Mouse (Mus musculus): ENCODE measurements around the gene Mmp9. TPM values are rescaled to one million over a fixed set of nuclear protein-coding genes. Genes with fewer than 3 reads are reported as not detected.

Gene Mmp9
- polyA plus RNA-seq, 1 experiment, result 1.1 TPM

DNA sequence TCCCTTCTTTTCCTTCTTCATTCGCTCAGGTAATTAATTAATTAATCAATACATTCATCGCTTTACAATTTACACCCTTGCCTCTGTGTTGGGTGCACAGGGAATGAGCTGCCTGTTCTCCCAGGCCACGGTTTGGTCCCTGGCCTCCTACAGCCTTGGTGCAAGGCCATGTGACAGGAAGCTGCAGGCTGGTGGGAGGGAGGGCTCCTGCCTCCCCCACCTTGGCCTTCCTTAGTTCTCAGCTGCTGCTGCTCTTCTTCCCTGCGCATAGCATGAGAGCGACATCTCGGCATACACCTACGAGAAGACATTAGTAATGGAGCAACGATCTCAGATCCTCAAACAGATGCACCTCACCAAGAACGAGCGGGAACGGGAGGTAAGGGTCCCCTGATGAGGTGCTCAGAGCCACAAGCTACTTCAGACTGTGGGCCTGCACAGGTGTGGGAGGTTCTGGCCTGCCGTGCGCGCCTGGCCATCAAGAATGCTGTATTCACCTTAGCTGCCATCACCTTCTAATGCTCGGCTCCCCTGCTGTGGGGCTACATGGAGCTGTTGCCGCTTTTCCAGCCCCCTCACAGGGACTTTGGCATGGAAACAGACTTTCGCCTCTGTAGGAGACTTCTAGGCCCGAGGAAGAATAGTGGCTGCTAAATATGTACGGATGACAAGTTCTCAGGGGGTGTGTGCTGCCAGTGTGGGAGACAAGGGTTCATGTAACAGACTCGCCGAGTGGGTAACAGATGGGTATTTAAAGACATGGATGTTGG lies 54.3 kb downstream of the Mmp9 start:
- Histone ChIP-seq H3K27me3 (ENCODE audit: control insufficient read depth, insufficient read depth, insufficient read length) (peaks cover 16% of the 10 kb centered on the region), H3K4me3 (ENCODE audit: insufficient read depth, poor library complexity, severe bottlenecking) (no peak overlapping the region), H3K36me3 (ENCODE audit: control insufficient read depth, insufficient read depth) (peaks cover 8% of the 10 kb centered on the region), H3K79me3 (ENCODE audit: low read depth) (no peaks in the 10 kb centered on the region), H3ac (ENCODE audit: control insufficient read depth, insufficient read length, low read depth) (no peak overlapping the region), H3K79me2 (ENCODE audit: control insufficient read depth, insufficient read depth) (no peaks in the 10 kb centered on the region)
- no peak for TF ChIP-seq MAX (IDR thresholded peaks at IDR 0.05)
- TF ChIP-seq CEBPB (IDR thresholded peaks at IDR 0.05; ENCODE audit: low read depth), result no peak
- TF ChIP-seq FOSL1 (IDR thresholded peaks at IDR 0.05; ENCODE audit: insufficient read depth, low read length, poor library complexity, severe bottlenecking), result no peak
- TF ChIP-seq MYOD1 (IDR thresholded peaks at IDR 0.05; ENCODE audit: control insufficient read depth, insufficient read length, low read depth), result no peak
- no peak for TF ChIP-seq MYOG (IDR thresholded peaks at IDR 0.05; ENCODE audit: control insufficient read depth, extremely low read depth, insufficient read length)
- no peak for TF ChIP-seq USF1 (IDR thresholded peaks at IDR 0.05; ENCODE audit: low read depth)
- TF ChIP-seq CTCF (IDR thresholded peaks at IDR 0.05; ENCODE audit: control insufficient read depth, insufficient read depth, insufficient read length), result no peak

DNA sequence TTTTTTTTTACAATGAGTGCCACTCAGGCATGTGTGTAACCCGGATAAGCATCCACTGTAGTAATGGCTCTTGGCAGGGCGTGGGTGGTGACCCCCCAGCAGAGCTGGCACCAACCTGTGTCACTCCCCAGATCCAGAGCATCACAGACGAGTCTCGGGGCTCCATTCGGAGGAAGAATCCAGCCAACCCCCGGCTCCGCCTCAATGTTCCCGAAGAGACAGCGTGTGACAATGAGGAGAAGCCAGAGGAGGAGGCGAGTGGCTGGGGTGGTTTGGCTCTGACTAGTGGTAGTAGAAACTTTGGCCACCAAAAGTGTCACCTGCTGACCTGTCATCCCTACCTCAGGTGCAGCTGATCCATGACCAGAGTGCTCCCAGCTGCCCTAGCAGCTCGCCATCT lies 55.4 kb downstream of the Mmp9 start:
- H3K36me3 ChIP-seq (ENCODE audit: control insufficient read depth, insufficient read depth), result peaks cover 18% of the 10 kb centered on the region
- no peaks in the 10 kb centered on the region for H3K79me3 ChIP-seq (ENCODE audit: low read depth)
- no peak overlapping the region for H3ac ChIP-seq (ENCODE audit: control insufficient read depth, insufficient read length, low read depth)
- no peaks in the 10 kb centered on the region for H3K79me2 ChIP-seq (ENCODE audit: control insufficient read depth, insufficient read depth)
- TF ChIP-seq CTCF (IDR thresholded peaks at IDR 0.05; ENCODE audit: control insufficient read depth, insufficient read depth, insufficient read length), result no peak
- TF ChIP-seq FOSL1 (IDR thresholded peaks at IDR 0.05; ENCODE audit: insufficient read depth, low read length, poor library complexity, severe bottlenecking), result no peak
- TF ChIP-seq MYOD1 (IDR thresholded peaks at IDR 0.05; ENCODE audit: control insufficient read depth, insufficient read length, low read depth), result no peak
- no peak for TF ChIP-seq MAX (IDR thresholded peaks at IDR 0.05)
- TF ChIP-seq CEBPB (IDR thresholded peaks at IDR 0.05; ENCODE audit: low read depth), result no peak
- no peak for TF ChIP-seq MYOG (IDR thresholded peaks at IDR 0.05; ENCODE audit: control insufficient read depth, extremely low read depth, insufficient read length)
- TF ChIP-seq USF1 (IDR thresholded peaks at IDR 0.05; ENCODE audit: low read depth), result no peak
- peaks cover 5% of the 10 kb centered on the region for H3K27me3 ChIP-seq (ENCODE audit: control insufficient read depth, insufficient read depth, insufficient read length)
- no peak overlapping the region for H3K4me3 ChIP-seq (ENCODE audit: insufficient read depth, poor library complexity, severe bottlenecking)

DNA sequence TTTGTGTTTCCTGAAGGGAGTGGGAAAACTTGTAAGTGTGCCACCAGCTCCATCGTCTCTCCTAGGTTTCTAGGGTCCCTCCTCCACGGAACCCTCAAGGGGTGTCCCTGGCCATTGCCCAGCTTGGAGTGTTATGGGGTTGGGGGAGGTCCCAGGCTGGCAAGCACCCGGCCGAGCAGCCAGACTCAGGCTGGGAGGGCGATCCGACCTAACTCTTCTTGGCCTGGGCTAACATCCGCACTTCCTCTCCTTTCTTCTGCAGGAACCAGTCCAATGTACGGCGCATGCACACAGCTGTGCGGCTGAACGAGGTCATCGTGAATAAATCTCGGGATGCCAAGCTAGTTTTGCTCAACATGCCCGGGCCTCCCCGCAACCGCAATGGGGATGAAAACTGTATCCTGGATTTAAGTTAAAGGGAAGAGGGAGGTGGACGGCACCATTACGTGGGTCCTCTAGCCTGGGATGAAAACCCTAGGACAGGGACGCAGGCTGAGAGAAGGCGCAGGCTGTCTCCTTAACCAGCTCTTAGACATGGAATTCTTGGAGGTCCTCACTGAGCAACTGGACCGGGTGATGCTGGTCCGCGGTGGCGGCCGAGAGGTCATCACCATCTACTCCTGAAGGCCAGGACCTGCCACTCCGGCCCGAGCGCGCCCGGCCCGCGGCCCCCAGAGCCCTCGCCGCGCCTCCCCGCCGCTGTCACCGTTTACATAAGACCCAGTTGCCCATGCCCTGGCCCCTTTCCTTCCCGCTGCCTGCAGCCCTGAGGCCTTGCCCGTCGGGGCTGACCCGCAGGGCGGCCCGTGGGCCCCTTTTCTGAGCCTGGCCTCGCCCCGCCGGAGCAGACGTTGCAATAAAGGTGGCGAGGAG lies 56.5 kb downstream of the Mmp9 start:
- Histone ChIP-seq H3K27me3 (ENCODE audit: control insufficient read depth, insufficient read depth, insufficient read length) (no peaks in the 10 kb centered on the region), H3K79me3 (ENCODE audit: low read depth) (no peaks in the 10 kb centered on the region), H3K4me3 (ENCODE audit: insufficient read depth, poor library complexity, severe bottlenecking) (no peak overlapping the region), H3K36me3 (ENCODE audit: control insufficient read depth, insufficient read depth) (peaks cover 29% of the 10 kb centered on the region), H3K79me2 (ENCODE audit: control insufficient read depth, insufficient read depth) (no peaks in the 10 kb centered on the region), H3ac (ENCODE audit: control insufficient read depth, insufficient read length, low read depth) (no peak overlapping the region)
- TF ChIP-seq MAX (IDR thresholded peaks at IDR 0.05) (no peak), USF1 (IDR thresholded peaks at IDR 0.05; ENCODE audit: low read depth) (no peak), MYOG (IDR thresholded peaks at IDR 0.05; ENCODE audit: control insufficient read depth, extremely low read depth, insufficient read length) (no peak), FOSL1 (IDR thresholded peaks at IDR 0.05; ENCODE audit: insufficient read depth, low read length, poor library complexity, severe bottlenecking) (no peak), CEBPB (IDR thresholded peaks at IDR 0.05; ENCODE audit: low read depth) (no peak), MYOD1 (IDR thresholded peaks at IDR 0.05; ENCODE audit: control insufficient read depth, insufficient read length, low read depth) (no peak), CTCF (IDR thresholded peaks at IDR 0.05; ENCODE audit: control insufficient read depth, insufficient read depth, insufficient read length) (no peak)

DNA sequence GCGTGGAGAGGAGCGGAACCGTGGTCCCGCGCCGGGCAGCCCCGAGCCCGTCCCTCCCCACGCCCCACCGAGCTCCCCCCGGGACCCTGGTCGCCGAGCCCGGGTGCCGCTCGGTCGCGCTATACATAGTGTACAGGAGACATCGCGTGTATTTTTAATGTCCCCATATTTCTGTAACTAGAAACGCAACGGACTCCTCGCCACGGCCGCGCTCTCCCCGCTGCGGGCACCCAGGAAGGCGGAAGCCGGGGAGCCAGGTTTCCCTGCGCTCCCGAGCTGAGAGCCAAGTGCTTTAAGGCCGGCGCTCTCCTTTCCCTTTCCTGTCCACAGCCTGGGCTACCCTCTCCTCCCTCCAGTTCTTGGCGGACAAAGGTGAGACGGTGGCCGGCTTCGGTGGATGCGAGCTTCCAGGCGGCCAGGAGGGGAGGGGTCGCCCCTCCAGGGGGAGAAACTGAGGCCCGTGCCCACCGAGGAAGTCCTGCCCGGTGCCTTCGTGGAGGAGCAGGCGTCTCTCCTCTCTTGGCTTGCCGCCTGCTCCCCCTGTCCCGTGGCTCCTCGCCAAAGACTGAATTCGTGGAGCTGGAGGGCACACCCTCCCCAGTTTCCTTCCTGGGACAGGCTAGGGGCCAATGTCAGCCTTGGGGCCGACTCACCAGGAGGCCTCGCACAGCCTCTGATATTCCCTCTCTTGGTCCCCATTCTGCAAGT lies 57.3 kb downstream of the Mmp9 start:
- TF ChIP-seq MAX (IDR thresholded peaks at IDR 0.05) (no peak), FOSL1 (IDR thresholded peaks at IDR 0.05; ENCODE audit: insufficient read depth, low read length, poor library complexity, severe bottlenecking) (no peak), MYOG (IDR thresholded peaks at IDR 0.05; ENCODE audit: control insufficient read depth, extremely low read depth, insufficient read length) (no peak), CEBPB (IDR thresholded peaks at IDR 0.05; ENCODE audit: low read depth) (no peak)
- no peak overlapping the region for H3ac ChIP-seq (ENCODE audit: control insufficient read depth, insufficient read length, low read depth)
- H3K4me3 ChIP-seq (ENCODE audit: insufficient read depth, poor library complexity, severe bottlenecking), result no peak overlapping the region
- no peaks in the 10 kb centered on the region for H3K79me2 ChIP-seq (ENCODE audit: control insufficient read depth, insufficient read depth)
- H3K27me3 ChIP-seq (ENCODE audit: control insufficient read depth, insufficient read depth, insufficient read length), result no peaks in the 10 kb centered on the region
- peaks cover 37% of the 10 kb centered on the region for H3K36me3 ChIP-seq (ENCODE audit: control insufficient read depth, insufficient read depth)
- H3K79me3 ChIP-seq (ENCODE audit: low read depth), result no peaks in the 10 kb centered on the region

DNA sequence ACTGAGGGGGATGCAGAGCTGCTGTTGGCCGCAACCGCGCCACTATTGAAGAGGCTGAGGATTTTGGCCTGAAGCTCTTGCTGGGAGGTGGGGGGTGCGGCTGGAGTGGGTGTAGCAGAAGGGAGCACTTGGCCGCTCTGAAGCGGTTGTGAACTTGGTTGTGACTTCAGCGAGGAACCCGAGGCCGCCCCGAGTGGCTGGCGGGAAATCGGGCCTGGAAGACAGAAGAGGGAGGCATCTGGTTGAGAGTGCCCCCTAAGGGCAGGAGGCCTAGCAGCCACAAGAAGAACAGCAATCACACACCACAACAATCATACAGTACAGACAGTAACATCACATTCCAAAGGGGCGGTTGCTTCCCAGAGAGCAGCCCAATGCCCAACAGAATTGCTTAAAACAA lies 61.4 kb downstream of the Mmp9 start:
- Histone ChIP-seq H3ac (ENCODE audit: control insufficient read depth, insufficient read length, low read depth) (no peak overlapping the region), H3K79me3 (ENCODE audit: low read depth) (no peaks in the 10 kb centered on the region), H3K4me3 (ENCODE audit: insufficient read depth, poor library complexity, severe bottlenecking) (no peak overlapping the region), H3K27me3 (ENCODE audit: control insufficient read depth, insufficient read depth, insufficient read length) (no peaks in the 10 kb centered on the region), H3K79me2 (ENCODE audit: control insufficient read depth, insufficient read depth) (no peaks in the 10 kb centered on the region), H3K36me3 (ENCODE audit: control insufficient read depth, insufficient read depth) (peaks cover 78% of the 10 kb centered on the region)
- TF ChIP-seq CEBPB (IDR thresholded peaks at IDR 0.05; ENCODE audit: low read depth) (no peak), MYOG (IDR thresholded peaks at IDR 0.05; ENCODE audit: control insufficient read depth, extremely low read depth, insufficient read length) (no peak), USF1 (IDR thresholded peaks at IDR 0.05; ENCODE audit: low read depth) (no peak), MYOD1 (IDR thresholded peaks at IDR 0.05; ENCODE audit: control insufficient read depth, insufficient read length, low read depth) (no peak), CTCF (IDR thresholded peaks at IDR 0.05; ENCODE audit: control insufficient read depth, insufficient read depth, insufficient read length) (no peak), FOSL1 (IDR thresholded peaks at IDR 0.05; ENCODE audit: insufficient read depth, low read length, poor library complexity, severe bottlenecking) (no peak), MAX (IDR thresholded peaks at IDR 0.05) (no peak)
